Mouse (Mus musculus) lung, adult 2 months (tissue): ENCODE data around the gene Zdhhc18.

ENCODE experiments used
- CTCF ChIP-seq: fragments of 200-500 bp; IDR thresholded peaks from 2 replicates; pipeline ENCODE4 v1.5.1; 2011; ENCODE audit warnings: mild to moderate bottlenecking, low read length, control low read depth; ENCODE audit not compliant: insufficient read depth
- POLR2A ChIP-seq: fragments of 200-500 bp; IDR thresholded peaks from 2 replicates; pipeline ENCODE4 v1.6.1; 2011; ENCODE audit warnings: low read depth, mild to moderate bottlenecking, control low read depth, low read length, borderline replicate concordance; ENCODE audit errors: extremely low read depth

- TF ChIP-seq POLR2A (no peak), CTCF (no peak)
Measured at GRCm38 (mm10) chr4:133563123-133563571, 86.8 kb downstream of the Zdhhc18 start.
